Mouse (Mus musculus): Measurements from ENCODE around the gene Hoxd1. TPM values are rescaled to one million over a fixed set of nuclear protein-coding genes. Genes with fewer than 3 reads are reported as not detected.

Gene Hoxd1
- total RNA-seq, 1 experiment from 2014 or later: not detected

DNA sequence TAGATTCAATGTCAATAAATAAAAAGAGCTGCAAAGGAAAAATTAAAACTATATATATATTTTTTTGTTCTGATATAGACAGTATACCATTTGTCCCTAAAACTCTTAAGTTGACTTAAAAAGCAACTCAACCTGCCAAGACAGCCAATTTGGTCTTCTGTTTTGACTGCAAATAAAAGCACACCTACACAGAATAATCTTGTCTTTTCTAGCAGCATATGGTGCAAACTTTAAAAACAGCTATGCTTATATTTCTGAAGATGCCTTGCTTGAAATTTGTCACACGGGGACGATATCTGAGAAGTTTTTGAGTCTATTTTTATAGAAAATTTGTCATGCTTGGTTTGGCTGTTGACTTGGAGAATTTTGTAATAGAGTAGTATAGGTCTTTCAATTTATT lies 11.6 kb downstream of the Hoxd1 start:
- no peak for ATAC-seq (replicated peaks in 1 of 2; ENCODE audit: insufficient read depth in 1 of 2, low FRiP score in 2 of 2, low TSS enrichment in 1 of 2, low read depth in 1 of 2, poor library complexity in 2 of 2, severe bottlenecking in 2 of 2)

DNA sequence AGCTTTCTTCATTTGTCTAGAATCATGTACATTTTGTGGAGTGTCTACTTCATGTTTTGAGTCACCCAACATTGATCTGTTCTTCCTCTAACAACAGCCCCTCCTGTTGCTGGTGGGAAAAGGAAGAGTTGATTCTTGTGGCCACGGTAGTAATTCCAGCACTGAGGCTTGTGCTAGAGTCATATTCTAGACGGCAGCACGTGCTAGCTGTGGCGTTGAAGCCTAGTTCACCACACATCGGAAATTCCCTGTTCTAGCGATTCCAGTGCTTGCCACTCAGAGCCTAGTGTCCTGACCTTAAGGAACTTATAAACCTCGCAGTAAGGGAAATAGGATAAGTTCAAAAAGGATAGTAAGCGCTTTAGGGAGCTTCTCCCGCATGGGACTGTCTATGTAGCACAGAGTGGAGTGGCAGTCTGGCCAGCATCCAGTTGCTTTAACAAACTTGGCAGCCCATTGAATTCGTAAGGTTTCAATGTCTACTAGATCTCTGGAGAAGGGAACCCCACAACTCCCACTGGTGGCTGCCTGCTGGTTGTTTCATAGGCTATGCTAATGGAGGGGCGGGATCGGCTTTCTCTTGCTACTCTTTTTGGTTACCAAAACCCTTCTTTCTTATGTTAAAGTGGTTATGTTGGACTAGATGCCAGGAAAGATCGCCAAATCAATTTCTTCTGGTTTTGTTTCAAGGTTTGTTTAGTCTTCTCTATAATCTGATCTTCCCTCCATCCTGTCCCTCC lies 14.9 kb downstream of the Hoxd1 start:
- no peak for ATAC-seq (replicated peaks in 1 of 2; ENCODE audit: insufficient read depth in 1 of 2, low FRiP score in 2 of 2, low TSS enrichment in 1 of 2, low read depth in 1 of 2, poor library complexity in 2 of 2, severe bottlenecking in 2 of 2)

DNA sequence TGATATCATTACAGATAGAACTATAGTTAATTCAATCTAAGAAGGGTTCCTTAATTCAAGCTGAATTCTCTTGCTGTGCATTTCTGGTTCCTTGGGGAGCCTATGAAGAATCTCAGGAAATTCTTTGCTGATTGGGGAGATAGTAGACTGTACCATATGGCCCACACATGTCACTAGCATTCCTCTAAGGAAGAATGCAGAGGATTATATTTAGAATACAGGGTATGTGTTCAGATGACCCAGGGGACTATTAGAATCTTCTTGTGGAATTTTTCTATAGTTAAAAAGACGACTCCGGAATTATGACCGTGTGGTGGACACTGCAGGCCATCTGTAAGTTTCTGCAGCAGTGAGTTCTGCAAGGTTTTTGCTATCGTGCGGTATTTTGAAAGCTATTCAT lies 18.6 kb downstream of the Hoxd1 start:
- no peak for ATAC-seq (replicated peaks in 1 of 2; ENCODE audit: insufficient read depth in 1 of 2, low FRiP score in 2 of 2, low TSS enrichment in 1 of 2, low read depth in 1 of 2, poor library complexity in 2 of 2, severe bottlenecking in 2 of 2)

DNA sequence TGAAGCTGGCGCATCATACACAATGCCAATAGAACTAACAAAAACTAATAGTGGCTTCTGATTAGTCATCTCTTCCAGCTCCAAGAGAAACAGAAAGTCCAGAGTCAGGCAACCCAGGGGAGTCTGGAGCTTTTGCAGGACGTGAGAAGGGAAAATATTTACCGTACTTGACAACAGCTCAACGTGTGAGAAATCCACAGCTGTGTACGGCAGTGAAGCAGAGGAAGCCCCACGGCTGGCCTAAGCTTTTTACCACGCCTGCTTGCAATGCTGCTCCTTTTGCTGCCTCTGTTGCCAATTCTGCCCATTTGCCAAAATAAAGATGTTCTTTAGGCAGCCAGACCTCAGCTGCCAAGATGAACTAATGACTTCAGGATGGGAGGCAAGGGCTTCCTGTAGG lies 32.8 kb downstream of the Hoxd1 start:
- no peak for ATAC-seq (replicated peaks in 1 of 2; ENCODE audit: insufficient read depth in 1 of 2, low FRiP score in 2 of 2, low TSS enrichment in 1 of 2, low read depth in 1 of 2, poor library complexity in 2 of 2, severe bottlenecking in 2 of 2)

DNA sequence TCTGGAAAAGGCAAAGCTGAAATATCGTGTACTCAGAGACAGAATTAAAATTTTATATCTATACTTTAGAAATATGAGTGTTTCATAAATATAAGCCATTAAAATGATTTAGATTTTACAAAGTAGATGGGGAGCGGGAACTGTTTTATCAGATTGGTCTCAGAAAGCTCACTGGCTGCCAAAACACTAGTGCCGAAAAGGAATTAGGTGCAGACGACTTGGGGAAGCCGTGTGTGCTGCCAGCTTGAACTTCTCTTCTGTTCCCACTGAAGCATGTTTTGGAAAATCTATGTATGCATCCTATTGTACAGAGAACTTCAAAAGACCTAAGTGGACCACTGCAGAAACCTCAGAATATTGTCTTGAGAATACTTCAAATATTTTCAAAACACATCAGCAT lies 45.7 kb downstream of the Hoxd1 start:
- no peak for ATAC-seq (replicated peaks in 1 of 2; ENCODE audit: insufficient read depth in 1 of 2, low FRiP score in 2 of 2, low TSS enrichment in 1 of 2, low read depth in 1 of 2, poor library complexity in 2 of 2, severe bottlenecking in 2 of 2)

Other genes with a start within 250 kb of the Hoxd1 start
- 41.1 and 42.9 TPM in 2 replicates for gene Lnpk, start 183.5 kb upstream of the Hoxd1 start, total RNA-seq (2017)
- not detected in 2 replicates for gene Evx2, start 103.4 kb upstream of the Hoxd1 start, total RNA-seq (2017)
- gene Hoxd13, start 94.7 kb upstream of the Hoxd1 start, total RNA-seq (2017): not detected in 2 replicates
- gene Hoxd12, start 88.0 kb upstream of the Hoxd1 start, total RNA-seq (2017): not detected in 2 replicates
- not detected in 2 replicates for gene Hoxd11, start 83.4 kb upstream of the Hoxd1 start, total RNA-seq (2017)
- not detected in 2 replicates for gene Hoxd10, start 71.1 kb upstream of the Hoxd1 start, total RNA-seq (2017)
- gene Hoxd9, start 65.3 kb upstream of the Hoxd1 start, total RNA-seq (2017): not detected in 2 replicates
- not detected in 2 replicates for gene Hoxd8, start 58.4 kb upstream of the Hoxd1 start, total RNA-seq (2017)
- not detected in 2 replicates for gene Hoxd3, start 51.1 kb upstream of the Hoxd1 start, total RNA-seq (2017)
- not detected in 2 replicates for gene Hoxd4, start 51.1 kb upstream of the Hoxd1 start, total RNA-seq (2017)
- not detected in 2 replicates for gene Gm28230, start 36.3 kb upstream of the Hoxd1 start, total RNA-seq (2017)
- gene Mtx2, start 62.8 kb downstream of the Hoxd1 start, total RNA-seq (2017): 30.4 and 41.9 TPM in 2 replicates